Mouse (Mus musculus) neutrophil, adult 5-6 weeks (primary cell): ENCODE data around the gene Cflar. TPM values are rescaled to one million over a fixed set of nuclear protein-coding genes. Genes with fewer than 3 reads are reported as not detected.
A peak's percentile ranks its signal among the peaks of the same experiment; 100 is the strongest.
"Not testable (repeated sequence)": the region's sequence is repeated elsewhere in the genome, so short reads cannot be mapped to it uniquely, and the experiment has no call there.

Experiments used
- ATAC-seq: fragments of 151-379, 151-347 bp; 2 replicates; pipeline ENCODE4 v1.8.0; 2017; ENCODE audit warnings: mild to moderate bottlenecking, moderate TSS enrichment; ENCODE audit not compliant: insufficient number of reproducible peaks, poor library complexity, low FRiP score, severe bottlenecking; ENCODE audit errors: extremely low read depth
- total RNA-seq: library from RNA; stranded (forward); fragments of 200-1000 nt; gene quantifications from 2 replicates; pipeline ENCODE4 v1.2.3, GENCODE M21; 2017

Cflar gene
- total RNA-seq, 1 experiment from 2014 or later, result 180 TPM

- ATAC-seq, result no peak
Measured at GRCm38 (mm10) chr1:58762576-58762975, 51.3 kb downstream of the Cflar start.

DNA sequence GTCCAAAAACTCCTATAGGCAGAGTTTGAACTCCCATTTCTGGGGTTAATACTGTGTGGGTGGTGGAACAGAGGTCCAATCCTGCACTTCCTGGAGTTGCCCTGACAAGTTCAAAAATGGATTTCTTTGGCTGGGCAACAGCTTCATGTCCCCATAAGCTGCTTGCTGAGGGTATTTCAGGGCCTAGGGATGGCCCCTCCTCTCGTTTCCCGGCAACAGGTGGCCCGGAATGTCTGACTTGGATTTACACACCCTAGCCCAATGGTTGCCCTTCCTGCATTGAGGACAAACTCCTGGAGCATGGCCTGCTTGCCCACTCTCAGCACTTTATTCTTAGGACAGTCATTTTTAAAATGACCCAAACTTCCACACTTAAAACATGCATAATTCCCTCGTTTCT, 55.1 kb downstream of the Cflar start:
- ATAC-seq, result not testable (repeated sequence)

- ATAC-seq, result no peak
Measured at GRCm38 (mm10) chr1:58769136-58769535, 57.8 kb downstream of the Cflar start.

DNA sequence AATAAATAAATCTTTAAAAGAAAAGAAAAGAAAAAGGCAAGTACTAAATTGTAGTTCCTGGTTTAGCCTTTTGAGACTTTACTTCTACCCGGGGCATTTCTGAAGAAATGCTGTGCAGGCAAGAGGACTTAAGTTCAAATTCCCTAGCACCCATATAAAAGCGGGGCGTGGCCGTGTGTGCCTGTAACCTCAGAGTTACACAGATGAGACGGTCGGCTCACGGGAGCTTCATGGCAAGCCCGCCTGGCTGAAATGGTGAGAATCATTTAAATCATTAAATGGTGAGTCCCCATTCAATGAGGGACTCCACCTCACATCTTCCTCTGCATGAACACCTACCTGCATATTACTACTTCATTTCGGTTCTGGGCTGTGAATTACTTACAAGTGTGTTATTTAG, 58.4 kb downstream of the Cflar start:
- no peak for ATAC-seq

- ATAC-seq, result peak; percentile 68
Measured at GRCm38 (mm10) chr1:58770111-58770720, 58.9 kb downstream of the Cflar start.

GRCm38 (mm10) chr1:58772084-58772483, 60.8 kb downstream of the Cflar start:
- ATAC-seq, result no peak

GRCm38 (mm10) chr1:58773280-58773679, 62.0 kb downstream of the Cflar start:
- no peak for ATAC-seq

DNA sequence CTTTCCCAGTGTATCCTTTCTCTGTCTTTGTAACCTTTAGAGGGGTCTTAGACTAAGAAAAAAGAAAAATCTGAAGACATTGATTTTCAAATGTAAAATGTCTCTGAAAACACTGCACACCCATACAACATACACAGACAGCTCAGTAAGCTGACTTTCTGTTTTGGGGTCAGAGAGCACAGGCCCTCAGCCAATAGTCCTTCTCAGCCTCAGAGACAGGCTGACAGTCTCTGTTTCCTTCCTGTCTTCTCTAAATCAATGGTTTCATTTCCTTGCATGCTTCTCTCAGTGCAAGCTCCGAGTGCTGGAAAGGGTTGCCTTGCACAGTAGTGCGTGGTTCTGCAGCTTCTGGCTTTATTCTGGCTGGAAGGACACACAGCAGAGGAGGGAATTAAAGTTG, 62.6 kb downstream of the Cflar start:
- ATAC-seq, result peak; percentile 86

GRCm38 (mm10) chr1:58775361-58775760, 64.1 kb downstream of the Cflar start:
- ATAC-seq, result no peak

GRCm38 (mm10) chr1:58777583-58777982, 66.3 kb downstream of the Cflar start:
- no peak for ATAC-seq

DNA sequence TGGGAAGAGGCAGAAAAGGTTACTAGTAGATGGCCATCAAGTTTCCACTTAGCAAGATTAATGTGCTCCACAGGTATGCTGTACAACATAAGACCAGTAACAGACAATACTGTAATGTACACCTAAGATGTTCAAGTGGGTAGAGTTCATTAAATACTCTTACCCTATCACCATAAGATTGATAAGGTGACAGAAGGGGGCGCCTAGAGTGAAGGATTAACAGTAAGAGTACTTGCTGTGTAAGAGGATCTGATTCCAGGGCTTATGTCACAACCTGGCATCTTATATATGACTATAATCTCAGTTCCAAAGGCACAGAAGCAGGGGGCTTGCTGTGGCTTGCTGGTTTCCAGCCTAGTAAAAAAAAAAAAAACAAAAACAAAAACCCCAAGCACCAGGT, 66.9 kb downstream of the Cflar start:
- ATAC-seq, result peak; percentile 30; the same call in 1 of the 2 replicates

GRCm38 (mm10) chr1:58786276-58786675, 75.0 kb downstream of the Cflar start:
- no peak for ATAC-seq

DNA sequence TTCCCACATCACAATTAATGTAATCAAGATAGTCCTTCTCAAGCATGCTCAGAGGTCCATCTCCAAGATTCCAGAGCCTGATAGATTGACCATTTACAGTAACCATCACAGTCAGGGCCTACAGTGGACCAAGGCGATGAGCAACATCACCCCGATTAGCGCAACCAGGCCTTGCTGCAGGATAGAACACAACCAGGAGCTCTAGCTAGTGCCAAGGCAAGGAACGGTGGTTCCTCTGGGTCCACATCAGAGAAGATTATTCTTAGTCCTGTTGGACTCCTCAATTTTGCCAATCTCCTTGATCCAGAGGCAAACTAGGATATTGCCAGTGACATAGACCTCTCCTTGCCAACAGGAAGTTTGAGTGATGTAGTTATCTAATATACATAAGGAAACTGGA, 77.1 kb downstream of the Cflar start:
- no peak for ATAC-seq

DNA sequence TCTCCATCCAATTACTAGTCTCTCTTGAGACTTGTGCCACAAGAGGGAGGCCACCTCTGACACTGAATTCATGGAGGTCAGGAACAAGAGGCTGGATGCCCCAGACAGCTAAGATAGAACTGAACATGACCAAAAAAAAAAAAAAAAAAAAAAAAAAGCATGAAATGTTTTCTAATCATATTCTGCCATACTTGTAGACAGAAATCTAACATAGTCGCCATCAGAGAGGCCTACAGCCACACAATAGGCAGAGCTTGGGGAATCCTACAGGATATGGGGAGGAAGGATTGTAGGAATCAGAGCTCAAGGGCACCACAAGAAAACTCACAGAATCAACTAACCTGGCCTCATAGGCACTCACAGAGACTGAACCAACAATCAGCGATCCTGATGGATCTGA, 83.4 kb downstream of the Cflar start:
- ATAC-seq, result no peak

GRCm38 (mm10) chr1:58795291-58796058, 84.2 kb downstream of the Cflar start, which contains the start of gene Casp8:
Casp8 (plus strand) TSS chr1:58795374.
- peak; percentile 78 for ATAC-seq

GRCm38 (mm10) chr1:58796059-58796363, 84.7 kb downstream of the Cflar start:
- ATAC-seq, result no peak

DNA sequence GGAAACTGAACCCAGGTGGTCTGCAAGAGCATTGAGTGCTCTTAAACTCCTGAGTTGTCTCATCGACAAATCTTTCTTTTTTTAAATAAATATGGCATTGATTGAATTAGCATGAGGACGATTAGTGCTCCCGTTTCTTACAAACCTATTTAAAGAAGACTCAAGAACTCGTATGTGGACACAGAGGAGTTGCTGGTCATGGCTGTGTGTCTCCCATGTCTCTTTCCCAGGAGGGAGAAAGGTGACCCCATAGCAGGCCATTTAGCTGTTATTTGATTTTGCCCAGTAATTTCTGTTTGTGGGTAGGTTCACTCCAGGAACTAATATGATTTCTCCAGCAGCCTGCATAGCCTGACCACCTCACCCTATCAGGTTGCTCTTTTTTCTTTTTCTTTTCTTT, 85.5 kb downstream of the Cflar start:
- no peak for ATAC-seq

DNA sequence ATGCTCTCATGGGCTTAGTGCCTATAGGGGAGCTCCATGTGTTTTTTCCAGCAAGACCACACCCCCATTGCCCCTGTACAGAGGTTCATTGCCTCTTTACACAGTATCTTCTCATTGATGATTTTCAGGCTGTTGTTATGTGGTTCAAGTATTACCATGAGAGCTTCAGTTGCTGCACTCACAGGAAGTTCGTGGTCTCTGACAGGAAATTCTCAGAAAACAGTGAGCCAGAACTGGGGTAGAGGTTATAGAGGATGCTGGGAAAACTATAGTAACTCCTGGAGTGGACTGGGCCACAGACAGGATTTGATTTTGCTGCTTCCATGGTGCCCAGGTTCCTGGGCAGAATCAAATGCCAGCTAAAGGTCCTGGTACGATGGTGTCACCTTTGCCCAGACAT, 86.1 kb downstream of the Cflar start:
- ATAC-seq, result peak; percentile 58

DNA sequence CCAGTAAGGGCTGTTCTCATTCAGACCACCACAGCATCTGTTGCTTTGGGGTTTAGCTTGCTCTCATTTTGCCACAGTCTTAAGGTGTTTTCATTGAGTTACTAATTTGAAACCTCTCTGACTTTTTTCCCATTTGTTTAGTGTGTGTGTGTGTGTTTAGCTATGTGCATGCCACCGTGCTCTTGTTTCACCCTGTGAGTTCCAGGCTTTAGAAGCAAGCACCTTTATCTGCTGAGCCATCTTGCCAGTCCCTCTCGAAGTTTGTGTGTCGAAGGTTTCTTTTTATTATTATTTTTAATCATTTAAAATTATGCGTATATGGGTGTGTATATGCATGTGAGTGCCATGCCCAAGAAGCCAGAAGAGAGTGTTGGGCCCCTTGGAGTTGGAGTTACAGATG, 87.6 kb downstream of the Cflar start:
- ATAC-seq, result no peak

DNA sequence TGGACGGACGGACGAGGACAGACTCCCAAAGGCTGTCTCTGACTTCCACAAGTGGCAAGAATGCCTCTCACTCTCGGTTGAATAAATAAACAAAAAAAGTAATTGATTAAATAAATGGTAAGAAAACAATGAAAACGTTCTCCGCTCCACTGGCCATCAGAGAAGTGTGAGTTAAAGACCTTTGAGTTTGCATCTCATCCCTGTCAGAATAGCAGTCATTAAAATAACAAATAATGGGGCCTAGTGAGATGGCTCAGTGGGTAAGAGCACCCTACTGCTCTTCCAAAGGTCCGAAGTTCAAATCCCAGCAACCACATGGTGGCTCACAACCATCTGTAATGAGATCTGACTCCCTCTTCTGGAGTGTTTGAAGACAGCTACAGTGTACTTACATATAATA, 89.3 kb downstream of the Cflar start:
- not testable (repeated sequence) for ATAC-seq
